Mouse (Mus musculus) spleen, adult 12 weeks (tissue): ENCODE data around the gene Soga1.

ENCODE experiments used
- DNase-seq: peaks from one replicate; pipeline ENCODE4 v3.0.0; 2022; ENCODE audit warnings: low spot score

Gene Soga1

DNA sequence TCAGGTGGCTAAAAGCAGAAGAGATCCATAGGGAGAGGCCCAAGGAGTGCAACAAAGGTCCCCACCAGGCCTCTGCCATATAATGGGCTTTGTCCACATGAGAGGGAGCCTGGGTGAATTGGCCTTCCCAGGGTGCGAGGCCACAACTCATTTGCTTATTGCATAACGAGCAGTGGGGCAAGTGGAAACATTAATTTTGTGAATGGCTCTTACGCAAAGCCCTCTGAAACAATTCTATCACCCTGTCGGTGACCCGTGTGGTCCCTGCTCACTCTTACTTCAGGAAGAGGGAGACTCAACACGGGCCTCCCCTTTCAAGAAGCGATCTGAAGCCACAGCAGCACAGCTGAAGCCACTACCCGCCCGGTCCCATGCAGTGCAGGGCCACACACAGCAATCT is 41.8 kb downstream of the Soga1 start:
- no peak for DNase-seq

DNA sequence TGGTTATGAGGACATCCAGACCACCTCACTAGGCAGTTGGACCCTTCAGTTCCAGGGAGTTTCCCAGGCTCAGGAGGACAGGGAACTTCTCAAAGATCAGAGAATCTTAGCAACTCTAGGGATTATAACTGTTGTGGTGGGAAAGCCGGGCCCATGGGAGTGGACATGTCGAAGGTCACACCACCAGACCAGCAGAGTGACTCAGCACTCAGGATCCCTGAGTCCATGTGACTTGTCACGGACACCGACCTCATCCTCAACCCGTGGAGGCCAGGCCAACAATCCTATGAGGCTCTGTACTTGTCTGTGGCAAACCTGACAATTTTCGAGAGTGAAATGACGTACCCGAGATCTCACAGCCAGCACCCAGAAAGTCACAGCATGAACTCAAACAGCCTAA is 42.7 kb downstream of the Soga1 start:
- DNase-seq = no peak

DNA sequence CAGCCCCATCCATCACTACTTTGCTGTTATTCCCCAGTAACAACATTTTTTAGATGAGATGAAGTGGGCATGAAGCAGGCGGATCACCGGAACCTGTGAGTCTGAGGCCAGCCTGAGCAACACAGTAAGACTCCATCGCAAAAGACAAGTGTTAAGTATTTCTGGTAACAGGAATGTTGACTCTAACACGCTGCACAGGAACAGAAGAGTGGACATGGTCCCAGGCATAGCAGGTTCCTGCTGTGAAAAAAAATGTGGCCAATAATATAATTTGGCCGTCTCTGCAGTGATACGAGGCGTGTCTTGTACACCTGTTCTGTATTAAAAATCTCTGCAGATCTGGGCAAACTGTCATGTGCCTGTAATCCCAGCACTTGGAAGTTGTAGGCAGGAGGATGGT is 43.7 kb downstream of the Soga1 start:
- no peak for DNase-seq

DNA sequence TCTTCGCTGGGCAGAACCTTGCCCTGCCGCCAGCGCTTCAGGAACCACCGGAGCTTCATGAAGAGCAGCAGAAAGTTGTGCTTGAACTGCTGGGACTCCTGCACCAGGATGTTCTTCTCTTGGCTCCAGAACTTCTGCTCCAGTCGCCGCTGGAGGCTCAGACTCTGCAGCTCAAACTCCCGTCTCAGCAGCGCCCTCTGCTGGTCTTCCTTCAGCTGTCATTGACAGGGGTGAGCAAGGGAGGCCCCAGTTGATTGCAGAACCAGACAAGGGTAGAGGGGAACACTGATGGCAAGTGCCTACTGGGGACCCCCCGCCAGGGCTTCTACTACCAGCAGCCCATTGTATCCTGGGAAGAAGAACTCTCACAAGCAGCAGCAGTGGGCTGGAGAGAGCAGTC is 48.2 kb downstream of the Soga1 start:
- DNase-seq = peak; percentile 69

DNA sequence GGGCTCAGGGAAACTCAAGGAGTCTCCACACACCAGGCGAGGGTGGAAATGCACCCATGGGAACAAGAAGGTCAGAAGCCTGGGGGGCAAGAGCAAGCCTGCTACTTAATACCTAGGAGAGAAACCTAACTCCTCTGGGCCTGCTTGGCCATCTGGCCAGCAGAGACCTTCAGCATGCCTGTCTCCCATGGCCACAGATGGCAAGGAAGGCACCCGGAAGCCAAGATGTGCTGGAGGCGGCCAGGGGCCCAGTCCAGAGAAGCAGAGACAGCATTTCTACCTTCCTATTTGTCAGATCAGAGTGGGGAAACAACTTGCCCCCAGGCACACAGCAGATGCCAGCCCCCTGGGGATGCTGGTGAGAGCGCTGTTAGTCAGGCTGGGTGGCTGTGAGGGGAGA is 50.8 kb downstream of the Soga1 start:
- no peak for DNase-seq

DNA sequence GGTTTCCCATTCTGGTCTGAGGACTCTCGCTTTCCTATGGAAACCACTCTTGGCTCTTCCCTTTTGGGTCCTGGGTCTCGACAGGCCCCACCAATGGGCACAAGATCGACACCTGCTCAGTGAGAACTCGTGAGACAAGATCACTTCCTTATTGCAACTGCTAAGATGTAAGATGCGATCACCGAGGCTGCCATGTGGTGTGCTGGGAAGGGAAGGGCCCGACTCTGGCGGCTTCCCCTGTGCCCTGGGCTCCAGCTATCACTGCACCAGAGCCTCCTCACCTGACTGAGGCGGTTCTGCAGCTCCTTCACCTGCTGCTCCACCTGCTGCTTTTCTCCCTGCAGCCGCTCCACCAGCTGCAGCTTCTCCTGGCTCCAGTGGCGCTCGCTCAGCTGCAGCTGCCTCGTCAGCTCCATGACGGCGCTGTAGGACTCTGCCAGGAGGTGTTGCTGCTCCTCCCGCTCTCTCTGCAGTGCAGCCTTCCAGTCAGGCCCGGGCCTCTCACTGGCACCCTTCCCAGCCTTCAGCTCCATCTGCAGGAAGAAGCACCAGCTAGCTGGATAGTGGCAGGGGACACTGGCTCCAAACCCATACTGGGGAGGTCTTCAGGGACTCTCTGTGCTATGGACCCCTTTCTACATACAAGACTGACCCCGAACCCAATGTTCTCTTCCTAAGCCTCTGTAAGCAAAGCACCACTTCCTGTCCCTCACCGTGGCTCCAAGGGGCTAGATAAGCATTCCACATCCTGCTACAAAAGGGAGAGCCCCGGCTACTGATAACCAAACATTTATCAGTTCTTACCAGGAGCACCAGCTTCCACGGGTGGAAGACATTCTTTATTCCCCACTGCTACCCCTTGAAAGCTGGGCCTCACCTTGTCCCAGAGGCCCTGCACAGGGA is 51.7 kb downstream of the Soga1 start:
- peak; percentile 19 for DNase-seq

DNA sequence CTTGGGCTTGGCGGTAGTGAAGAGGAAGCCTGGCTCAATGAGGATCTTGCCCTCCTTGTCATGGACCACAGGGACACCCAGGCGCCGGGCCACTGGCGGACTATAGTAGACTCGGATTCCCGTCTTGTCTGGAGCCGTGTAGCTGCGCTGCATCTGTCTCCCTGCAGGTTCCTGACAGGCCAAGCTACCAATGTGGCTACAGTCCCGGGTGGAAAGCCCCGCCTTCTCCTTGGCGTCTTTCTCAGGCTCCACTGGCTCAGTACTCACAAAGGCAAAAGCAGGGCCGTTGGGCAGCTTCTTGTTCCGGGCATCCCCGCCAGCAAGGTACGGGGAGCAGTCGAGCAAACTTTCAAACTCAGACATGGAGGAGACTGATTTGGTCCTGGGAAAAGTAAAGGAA is 57.9 kb downstream of the Soga1 start:
- no peak for DNase-seq

DNA sequence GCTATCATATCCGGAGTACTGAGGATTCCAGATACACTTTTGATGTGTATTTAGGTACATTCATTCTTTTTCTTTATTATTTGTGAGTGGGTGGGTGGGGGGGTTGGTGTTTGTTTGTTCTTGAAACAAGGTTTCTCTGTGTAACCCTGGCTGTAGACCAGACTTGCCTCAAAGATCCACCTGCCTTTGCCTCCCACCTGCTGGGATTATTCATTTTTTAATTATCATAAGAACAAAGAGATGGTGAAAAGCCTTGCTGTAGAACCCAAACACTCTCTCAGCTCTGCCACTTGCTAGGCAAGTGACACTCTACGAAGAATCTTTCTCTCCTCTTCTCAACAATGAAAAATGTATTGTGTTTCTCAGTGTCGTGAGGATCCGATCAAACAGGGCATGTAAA is 59.8 kb downstream of the Soga1 start:
- DNase-seq = no peak

DNA sequence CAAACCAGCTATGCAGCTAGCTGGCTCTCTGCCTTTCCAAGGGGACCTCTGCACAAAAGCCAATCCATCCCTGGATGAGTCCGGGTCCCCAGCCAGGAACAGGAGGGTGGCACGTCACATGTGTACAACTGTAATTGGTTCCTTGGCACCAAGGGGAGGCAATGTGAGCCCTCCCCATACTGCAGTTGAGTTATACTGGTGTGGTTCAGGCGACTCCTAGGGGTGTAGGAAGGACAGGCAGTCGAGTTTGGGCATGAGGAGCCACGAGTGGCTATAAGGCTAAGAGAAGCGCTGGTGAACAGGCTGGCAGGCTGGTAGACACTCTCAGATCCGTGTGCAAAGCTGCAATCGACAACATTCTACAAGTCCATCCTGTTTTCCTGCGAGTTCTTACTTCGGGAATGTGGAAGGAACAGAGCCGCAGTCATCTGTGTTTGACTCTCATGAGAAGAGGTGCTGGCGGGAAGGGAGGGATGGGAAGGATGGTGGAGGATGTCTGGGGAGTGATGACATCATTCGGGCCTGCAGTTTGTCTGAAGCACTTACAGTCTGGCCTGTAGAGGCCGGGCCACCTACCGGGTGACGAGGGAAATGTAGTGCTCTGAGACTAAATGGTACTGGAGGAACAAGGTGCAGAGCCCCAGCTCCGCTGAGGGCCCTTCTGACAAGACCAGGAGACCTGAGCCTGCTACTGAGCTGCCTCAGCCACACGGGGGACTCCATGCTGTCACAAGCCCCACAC is 62.4 kb downstream of the Soga1 start:
- no peak for DNase-seq

DNA sequence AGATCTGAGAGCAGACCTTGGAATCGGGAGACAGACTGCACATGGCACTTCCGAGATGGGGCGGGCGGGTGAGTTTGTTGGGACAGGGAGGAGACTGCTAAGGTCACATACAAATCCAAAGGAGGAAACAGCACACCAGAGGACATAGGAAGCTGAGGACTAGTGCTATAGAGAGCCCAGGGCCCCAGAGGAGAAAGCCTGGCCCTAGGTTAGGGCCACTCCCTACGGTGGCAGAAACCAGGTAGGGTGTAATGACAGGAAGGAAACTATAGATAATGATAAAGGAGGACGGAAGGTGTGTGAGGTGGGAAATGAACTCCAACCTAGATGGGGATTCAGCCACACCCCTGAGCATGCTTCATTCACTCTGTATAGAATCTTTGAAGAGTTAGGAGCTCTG is 66.7 kb downstream of the Soga1 start:
- no peak for DNase-seq

DNA sequence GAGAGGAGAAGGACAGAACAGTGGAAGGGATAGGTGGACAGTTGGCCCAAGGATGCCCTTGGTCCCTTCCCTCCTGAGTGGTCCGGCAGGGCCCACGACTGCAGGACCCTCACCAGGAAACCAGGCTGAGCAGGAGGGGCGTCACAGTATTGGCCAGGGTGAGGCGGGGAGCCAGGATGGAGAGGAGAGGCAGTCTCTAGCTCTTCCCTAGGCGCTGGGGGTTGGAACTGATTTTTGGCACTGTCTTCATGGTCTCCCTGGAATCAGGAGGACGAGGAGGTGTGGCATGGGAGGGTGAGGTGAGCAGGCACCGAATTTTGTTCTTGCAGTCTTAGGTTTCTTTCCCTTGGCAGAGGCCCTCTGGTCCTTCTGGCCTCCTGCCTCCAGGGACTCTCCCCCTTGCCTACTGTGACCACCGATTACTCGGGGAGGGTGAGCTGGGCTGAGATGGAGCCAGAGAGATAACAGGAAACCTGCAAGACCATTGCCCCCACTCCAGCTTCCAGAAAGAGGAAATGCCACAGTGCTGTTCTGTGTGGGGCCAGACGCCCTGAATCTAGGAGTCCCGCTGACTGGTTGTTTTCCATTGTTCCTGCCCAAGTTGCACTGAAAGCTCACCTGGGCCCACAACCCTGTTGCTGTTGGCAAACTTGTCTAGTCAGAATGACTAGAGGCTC is 68.3 kb downstream of the Soga1 start:
- no peak for DNase-seq

DNA sequence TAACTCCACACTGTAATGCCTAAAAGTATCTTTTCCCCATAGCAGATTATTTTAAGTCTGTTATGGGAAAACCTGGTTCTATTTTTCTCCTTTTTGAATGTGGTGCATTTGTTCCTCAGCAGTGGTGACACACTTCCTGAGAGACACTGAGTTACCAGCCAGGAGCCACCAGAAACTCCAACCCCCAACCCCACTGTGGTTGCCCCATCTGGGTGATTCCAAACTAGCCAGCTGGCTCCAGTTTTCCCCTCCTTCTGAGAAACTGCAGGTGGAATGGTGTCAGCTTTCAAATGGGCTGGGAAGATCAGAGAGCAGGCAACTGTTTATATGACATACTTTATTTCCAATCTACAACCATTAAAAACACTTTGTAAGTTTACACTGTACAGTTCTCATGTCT is 68.9 kb downstream of the Soga1 start:
- DNase-seq = no peak

DNA sequence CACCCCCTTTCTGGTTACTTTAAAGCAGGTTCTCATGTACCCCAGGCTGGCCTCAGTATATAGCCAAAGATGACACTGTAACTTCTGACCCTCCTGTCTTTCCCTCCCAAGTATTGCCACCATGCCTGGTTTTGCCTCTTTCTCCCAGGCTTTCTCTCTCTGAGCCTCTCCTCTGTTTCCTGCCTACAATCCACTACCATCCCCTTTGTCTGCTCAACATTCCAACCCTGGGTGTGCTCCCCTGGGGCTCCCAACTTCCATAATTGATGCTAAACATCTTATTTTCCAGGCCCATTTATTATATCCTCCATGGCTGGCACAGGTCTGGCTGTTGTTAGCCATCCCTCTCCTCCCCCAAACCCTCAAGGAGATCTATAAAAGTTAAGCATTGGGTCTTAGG is 70.5 kb downstream of the Soga1 start:
- DNase-seq = no peak

DNA sequence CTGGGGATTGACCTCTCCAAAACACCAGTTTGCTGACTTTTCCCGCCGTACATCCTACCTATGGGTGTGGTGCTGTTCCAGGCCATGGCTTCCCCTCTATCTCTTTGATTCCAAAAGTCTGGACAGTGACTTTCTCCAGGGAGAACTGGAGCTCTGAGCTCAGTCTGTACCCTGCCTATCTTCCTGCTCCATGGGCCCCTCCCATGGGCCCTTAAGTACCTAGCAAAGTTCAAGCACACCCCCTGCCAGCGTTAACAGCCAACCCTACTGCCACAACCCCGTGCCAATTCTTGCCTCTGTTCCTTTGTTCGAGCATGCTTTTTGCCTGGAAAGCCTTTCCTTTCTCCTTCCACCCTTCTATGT is 71.8 kb downstream of the Soga1 start:
- DNase-seq = no peak

DNA sequence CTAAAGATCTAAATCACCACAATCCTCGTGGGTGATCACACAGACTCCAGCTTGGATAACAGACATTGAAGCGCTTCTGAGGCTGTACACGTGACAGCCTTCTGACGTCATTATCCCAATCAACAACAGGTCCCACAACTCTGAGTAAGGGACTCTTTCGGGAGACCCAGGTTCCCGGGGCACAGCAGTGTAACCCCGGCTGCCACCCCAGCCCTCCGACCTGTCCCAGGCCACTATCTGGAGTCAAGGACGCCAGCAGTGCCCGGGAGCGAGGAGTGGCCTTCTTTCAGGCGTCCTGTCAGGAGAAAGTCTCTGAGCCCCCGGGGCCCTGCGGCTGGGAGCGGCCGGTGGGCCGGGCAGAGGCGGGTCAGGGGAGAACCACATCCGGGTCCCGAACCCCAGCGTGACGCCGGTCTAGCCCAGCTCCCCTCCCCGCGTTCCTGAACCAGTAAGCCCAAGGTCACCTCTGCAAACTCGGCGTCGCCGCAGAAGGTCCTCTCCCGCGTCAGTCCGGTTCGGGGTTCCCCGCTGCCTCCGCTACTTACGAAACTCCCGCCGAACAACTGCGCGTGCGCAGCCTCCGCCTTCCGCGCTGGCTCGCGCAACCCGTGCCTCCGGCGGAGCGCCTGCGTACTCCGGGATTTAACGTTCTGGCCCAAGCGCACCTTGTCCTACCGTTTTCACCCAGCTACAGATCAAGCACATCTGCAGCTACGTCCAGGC is 72.4 kb downstream of the Soga1 start, which contains the start of gene Dsn1:
Gene Dsn1, minus strand, starts transcription at position 644 of the 723 bp plus-strand sequence.
- DNase-seq = peak; percentile 83

DNA sequence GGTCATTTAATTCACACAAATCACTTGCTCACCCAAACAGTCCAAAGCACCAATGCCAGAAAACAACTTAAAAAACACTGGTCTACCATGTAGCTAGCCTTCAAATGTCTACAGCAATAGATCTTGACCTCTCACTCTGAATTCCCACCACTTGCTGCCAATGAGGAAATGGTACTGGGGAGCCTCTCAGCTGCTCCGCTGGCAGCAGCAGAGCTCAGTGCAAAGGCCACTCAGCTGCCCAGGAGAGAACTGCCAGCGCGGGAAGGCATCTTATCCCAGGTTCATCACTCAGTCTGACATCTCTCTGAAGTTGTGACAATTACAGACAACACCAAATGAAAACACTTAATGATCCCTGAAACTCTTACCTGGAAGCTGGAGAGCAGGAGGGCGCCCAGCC is 76.7 kb downstream of the Soga1 start:
- DNase-seq = no peak

DNA sequence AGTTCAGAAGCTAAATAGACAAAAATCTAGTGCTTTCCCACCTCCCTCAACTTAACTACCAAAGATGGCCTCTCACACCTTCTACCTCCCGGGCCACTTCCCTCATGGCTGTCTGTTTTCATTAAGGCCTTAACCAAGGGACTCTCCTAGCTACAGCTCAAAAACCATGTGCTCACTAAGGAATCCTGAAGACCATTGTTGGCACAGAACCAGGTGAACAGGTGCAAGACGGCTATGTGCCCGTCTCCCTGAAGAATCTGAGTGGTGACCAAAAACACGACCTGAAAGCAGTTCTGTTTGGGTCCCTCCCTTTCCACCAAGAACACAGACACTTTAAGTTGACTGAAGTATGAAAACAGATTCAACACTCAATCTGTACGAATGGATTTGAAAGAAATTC is 80.8 kb downstream of the Soga1 start:
- DNase-seq = no peak

DNA sequence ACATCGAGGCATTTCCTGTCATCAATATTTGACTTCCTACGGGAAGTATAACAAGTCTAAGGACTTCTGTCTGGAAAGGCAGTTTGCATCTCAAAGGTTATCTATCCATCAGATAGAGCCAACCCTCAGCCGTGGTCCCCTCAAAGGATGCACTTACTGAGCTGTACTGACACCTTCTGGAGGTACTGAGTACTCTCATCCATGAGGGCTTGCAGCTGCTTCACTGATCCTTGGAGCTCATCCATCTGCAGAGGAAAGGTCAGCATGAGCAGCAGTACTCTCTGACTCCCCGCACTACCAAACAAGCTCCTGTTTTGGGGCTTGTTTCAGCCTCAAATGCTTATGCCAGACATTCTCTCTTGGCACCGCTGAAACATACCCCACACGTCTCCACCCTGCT is 82.5 kb downstream of the Soga1 start:
- no peak for DNase-seq

DNA sequence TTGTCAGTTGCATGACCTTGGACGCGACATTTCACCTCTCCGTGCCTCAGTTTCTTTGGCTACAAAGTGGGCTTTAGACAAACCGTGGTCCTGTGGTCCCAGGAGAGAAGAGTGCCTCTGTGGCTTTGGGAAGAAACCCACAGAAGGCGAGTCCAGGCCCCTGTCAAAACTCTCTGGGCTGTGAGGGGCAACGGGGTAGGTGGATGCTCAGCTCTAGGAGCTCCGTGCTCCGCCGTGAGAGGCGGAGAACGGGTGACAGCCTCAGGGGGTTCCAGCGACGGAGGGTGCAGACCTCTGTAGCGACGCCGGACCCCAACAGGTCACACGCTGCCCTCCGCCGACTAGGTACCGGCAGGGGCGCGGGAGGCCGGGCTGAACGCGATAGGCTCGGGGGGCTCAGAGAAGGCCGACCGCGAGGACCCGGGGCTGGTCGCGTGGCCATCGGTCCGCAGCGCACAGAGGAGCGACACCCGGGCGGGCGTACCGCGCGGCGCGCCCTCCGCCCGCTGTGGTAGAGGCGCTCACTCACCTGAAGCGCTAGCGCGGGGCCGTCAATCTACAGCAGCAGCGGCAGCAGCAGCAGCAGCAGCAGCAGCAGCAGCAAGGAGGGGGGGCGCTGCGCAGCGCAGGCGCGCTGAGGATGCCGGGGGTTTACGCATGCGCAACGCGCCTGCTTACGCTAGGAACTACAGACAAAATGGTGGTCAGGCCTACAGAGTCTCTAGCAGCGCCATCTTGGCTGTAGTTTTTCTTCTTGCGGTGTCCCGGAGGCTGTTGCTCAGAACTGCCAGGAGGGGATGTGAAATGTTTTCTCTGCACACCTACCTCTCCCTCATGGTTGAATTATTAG is 87.4 kb downstream of the Soga1 start, which contains the start of gene Ndrg3:
Gene Ndrg3, minus strand, starts transcription at position 587 of the 850 bp plus-strand sequence.
- peak; percentile 94 for DNase-seq

DNA sequence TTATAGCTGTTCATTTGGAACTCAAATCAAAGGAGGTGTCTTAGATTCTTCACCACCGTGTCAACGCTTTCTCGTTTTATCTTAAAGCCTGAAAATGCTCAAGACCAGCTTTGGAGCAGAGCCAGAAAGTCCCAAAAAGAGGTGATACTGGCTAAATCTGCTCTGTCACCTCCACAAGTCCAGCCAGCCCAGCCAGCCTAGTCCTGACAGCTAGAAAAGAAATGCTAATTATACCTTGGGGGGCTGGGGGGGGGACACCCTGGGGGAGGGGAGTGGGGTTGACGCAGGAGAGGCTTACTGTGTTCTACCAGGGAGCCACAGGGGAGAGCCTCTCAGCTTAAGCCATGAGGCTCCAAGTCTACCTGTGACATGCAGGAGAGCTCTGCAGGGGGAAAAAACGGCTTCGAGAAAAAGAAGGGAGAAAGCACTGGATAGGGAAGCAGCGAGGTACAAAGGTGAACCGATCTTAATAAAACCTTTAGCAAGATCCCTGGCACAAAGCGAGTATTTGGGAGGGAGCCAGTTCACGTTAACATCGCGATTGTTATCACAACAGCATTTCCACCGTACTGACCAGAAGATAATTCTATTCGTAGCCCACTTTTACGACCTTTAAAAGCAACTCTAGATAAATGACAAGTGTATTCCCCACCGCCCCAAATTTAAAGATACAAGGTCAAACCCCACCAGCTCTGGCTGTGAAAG is 88.2 kb downstream of the Soga1 start:
- no peak for DNase-seq

DNA sequence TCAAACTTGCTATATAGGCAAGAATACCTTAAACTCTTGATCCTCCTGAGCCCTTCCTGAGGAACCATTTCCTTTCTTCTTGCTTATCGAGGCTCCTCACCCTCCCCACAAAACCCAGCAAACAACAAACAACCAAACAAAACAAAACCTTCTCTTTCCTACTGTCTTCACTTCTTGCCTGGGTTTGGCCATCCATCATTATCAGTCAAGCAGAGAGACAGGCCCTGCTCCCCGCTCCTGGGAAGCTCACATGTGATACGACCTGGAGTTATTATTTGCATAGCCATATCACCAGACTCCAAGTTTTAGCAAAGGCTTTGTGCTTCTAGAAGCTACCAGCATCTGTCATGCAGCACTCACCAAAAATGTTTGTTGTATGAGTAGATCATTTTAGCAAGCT is 91.7 kb downstream of the Soga1 start:
- DNase-seq = no peak
